Mouse (Mus musculus) midbrain, postnatal 0 days (tissue): ENCODE results near the gene Snx17. TPM values are rescaled to one million over a fixed set of nuclear protein-coding genes. Genes with fewer than 3 reads are reported as not detected.

Source experiments
- ATAC-seq: fragments of 200-750 bp; cut with Nextera tagmentation; 2 replicates; pipeline ENCODE4 v1.8.0; 2017; ENCODE audit warnings: moderate number of reproducible peaks, mild to moderate bottlenecking, moderate TSS enrichment, moderate library complexity; ENCODE audit not compliant: low FRiP score
- DNase-seq: peaks from one replicate; pipeline ENCODE4 v3.0.0-alpha.2; 2015; ENCODE audit warnings: low spot score
- H3K27ac ChIP-seq: fragments of 300-500 bp; sonication (generic); 2 replicates; pipeline ENCODE4 v1.5.1; 2014; ENCODE audit warnings: low read depth, mild to moderate bottlenecking, low read length, mixed read lengths
- H3K27me3 ChIP-seq: fragments of 300-500 bp; sonication (generic); 2 replicates; pipeline ENCODE4 v1.6.1; 2014; ENCODE audit warnings: low read length, control low read depth, mixed read lengths; ENCODE audit not compliant: insufficient read depth
- H3K36me3 ChIP-seq: fragments of 300-500 bp; sonication (generic); 2 replicates; pipeline ENCODE4 v1.6.1; 2014; ENCODE audit warnings: low read length, control low read depth, mixed read lengths; ENCODE audit not compliant: insufficient read depth
- H3K4me1 ChIP-seq: fragments of 300-500 bp; sonication (generic); 2 replicates; pipeline ENCODE4 v1.6.1; 2014; ENCODE audit warnings: mild to moderate bottlenecking, control low read depth, antibody characterized with exemption, low read length, mixed read lengths; ENCODE audit not compliant: insufficient read depth
- H3K4me2 ChIP-seq: fragments of 300-500 bp; sonication (generic); 2 replicates; pipeline ENCODE4 v1.6.1; 2014; ENCODE audit warnings: low read depth, mild to moderate bottlenecking, low read length, mixed read lengths; ENCODE audit not compliant: poor library complexity, severe bottlenecking
- H3K4me3 ChIP-seq: fragments of 300-500 bp; sonication (generic); 2 replicates; pipeline ENCODE4 v1.5.1; 2014; ENCODE audit warnings: low read depth, mild to moderate bottlenecking, low read length, moderate library complexity
- H3K9ac ChIP-seq: fragments of 300-500 bp; sonication (generic); replicated peaks from 2 replicates; pipeline ENCODE4 v1.6.1; 2014; ENCODE audit warnings: mild to moderate bottlenecking, low read length, moderate library complexity, mixed read lengths; ENCODE audit not compliant: poor library complexity, severe bottlenecking
- H3K9me3 ChIP-seq: fragments of 300-500 bp; sonication (generic); 2 replicates; pipeline ENCODE4 v1.6.1; 2016; ENCODE audit warnings: low read length, control low read depth
- CTCF ChIP-seq: IDR thresholded peaks from 2 replicates; pipeline ENCODE4 v1.5.1; 2016; ENCODE audit warnings: antibody characterized with exemption, mild to moderate bottlenecking
- WGBS: fragments of 180-500 bp; shearing (Covaris S2); extraction: QIAGEN DNeasy Blood & Tissue Kit; methylation state at CpG from one replicate; pipeline ENCODE4 v1.1.7; 2014; 5-methylcytosine and 5-hydroxymethylcytosine counted together
- polyA plus RNA-seq: library from polyadenylated mRNA; unstranded; fragments of >200 nt; fragmentation: Nextera tagmentation; extraction: Ambion mirVana; gene quantifications from 2 replicates; pipeline ENCODE4 v1.2.1, GENCODE M21; 2015
- total RNA-seq: library from RNA; depleted of rRNA; stranded (reverse); fragments of >200 nt; gene quantifications from 2 replicates; pipeline ENCODE4 v1.2.3, GENCODE M21; 2014

The Snx17 gene
- total and polyA plus RNA-seq, 2 experiments from 2014 or later: 95.2 to 103 TPM

DNA sequence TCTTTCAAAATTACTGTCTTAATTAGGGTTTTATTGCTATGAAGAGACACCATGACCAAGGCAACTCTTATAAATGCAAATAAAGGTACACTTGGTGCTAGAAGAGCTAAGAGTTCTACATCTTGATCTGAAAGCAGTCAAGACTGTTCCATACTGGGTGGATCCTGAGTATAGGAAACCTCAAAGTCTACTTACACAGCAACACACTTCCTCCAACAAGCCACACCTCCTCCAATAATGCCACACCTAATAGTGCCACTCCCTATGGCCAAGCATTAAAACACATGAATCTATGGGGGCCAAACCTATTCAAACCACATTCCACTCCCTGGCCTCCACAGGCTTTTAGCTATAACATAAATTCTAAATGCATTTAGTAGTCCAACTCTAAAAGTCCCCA, 30.6 kb upstream of the Snx17 start:
- no peak for TF ChIP-seq CTCF
- no peaks in the 10 kb centered on the region for H3K9me3 ChIP-seq
- peaks cover 63% of the 10 kb centered on the region for H3K36me3 ChIP-seq
- H3K27me3 ChIP-seq: no peaks in the 10 kb centered on the region
- no peak for ATAC-seq
- H3K9ac ChIP-seq: no peak overlapping the region
- no peak overlapping the region for H3K27ac ChIP-seq
- no peak for DNase-seq
- H3K4me2 ChIP-seq: no peak overlapping the region
- no peaks in the 10 kb centered on the region for H3K4me1 ChIP-seq
- H3K4me3 ChIP-seq: no peak overlapping the region

DNA sequence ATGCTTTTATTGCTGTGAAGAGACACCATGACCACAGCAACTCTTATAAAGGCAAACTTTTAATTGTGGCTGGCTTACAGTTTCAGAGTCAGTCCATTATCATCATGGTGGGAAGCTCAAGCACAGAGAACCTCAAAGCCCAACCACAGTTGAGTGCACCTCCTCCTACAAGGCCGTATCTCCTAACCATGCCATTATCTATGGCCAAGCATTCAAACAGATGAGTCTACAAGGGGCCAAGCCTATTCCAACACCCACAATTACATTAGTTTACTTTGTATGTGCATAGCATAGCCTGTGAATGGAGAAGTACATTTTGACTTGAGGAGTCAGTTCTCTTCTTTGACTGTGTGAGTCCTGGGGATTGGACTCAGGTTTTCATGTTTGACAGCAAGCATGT, 28.1 kb upstream of the Snx17 start:
- no peak overlapping the region for H3K27ac ChIP-seq
- peaks cover 63% of the 10 kb centered on the region for H3K36me3 ChIP-seq
- H3K4me2 ChIP-seq: no peak overlapping the region
- no peak for TF ChIP-seq CTCF
- no peak overlapping the region for H3K9ac ChIP-seq
- ATAC-seq (no peak), DNase-seq (no peak)
- no peaks in the 10 kb centered on the region for H3K9me3 ChIP-seq
- 88% methylated on average over 1 of the region's 1 CpGs for WGBS
- H3K4me3 ChIP-seq: no peak overlapping the region
- no peaks in the 10 kb centered on the region for H3K4me1 ChIP-seq
- no peaks in the 10 kb centered on the region for H3K27me3 ChIP-seq

DNA sequence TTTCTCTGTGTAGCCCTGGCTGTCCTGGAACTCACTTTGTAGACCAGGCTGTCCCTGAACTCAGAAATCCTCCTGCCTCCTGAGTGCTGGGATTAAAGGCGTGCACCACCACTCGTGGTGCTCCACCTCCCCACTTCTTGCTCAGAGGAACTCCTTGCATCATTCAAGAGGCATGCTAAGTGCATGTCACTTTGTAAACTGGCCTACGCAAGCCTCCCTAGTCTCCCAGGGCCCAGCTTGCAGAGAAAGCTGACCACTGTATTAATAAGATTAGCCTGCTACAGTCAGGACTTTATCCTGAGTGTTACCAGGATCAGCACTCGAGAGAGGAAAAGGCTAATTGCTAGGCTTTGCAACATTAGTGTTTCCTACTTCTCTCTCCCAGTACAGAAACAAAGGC, 24.4 kb upstream of the Snx17 start:
- H3K4me2 ChIP-seq: no peak overlapping the region
- no peaks in the 10 kb centered on the region for H3K4me1 ChIP-seq
- no peak overlapping the region for H3K4me3 ChIP-seq
- DNase-seq (no peak), ATAC-seq (no peak)
- H3K27me3 ChIP-seq: no peaks in the 10 kb centered on the region
- peaks cover 66% of the 10 kb centered on the region for H3K36me3 ChIP-seq
- WGBS: 88% methylated on average over 4 of the region's 4 CpGs
- no peak for TF ChIP-seq CTCF
- no peak overlapping the region for H3K27ac ChIP-seq
- H3K9ac ChIP-seq: no peak overlapping the region
- H3K9me3 ChIP-seq: no peaks in the 10 kb centered on the region

DNA sequence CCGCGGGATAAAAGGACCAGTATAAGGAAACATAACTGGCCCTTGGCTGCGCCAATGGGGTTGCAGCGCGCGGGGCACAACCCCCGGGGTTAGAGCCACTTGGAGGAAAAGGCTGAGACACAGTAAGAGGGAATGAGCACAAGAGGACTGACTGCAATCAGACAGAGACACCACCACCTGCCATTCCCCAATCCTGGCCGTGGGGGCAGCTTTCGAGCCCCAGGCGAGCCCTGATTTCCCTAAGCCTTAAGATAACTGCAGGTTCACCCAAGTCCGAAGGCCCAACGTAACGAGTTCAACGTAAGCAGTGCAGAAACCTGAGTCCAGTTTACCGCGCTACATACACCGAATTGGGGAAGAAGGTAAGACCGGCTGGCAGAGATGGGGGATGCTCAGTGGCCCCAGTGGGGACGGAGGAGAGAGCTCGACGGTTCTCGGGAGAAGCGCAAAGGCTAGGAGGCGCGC, 13.7 kb upstream of the Snx17 start:
- Histone ChIP-seq H3K27me3 (no peaks in the 10 kb centered on the region), H3K4me2 (peak overlapping the region; percentile 87), H3K27ac (peak overlapping the region; percentile 97), H3K36me3 (peaks cover 1% of the 10 kb centered on the region; the same call in 1 of the 2 replicates), H3K9me3 (no peaks in the 10 kb centered on the region), H3K4me3 (peak overlapping the region; percentile 86), H3K9ac (peak overlapping the region; percentile 86), H3K4me1 (0 out of 2 replicates have a peak, but pooled peaks cover 4% of the 10 kb centered on the region)
- DNase-seq: peak; percentile 38
- peak; percentile 66 for ATAC-seq
- WGBS: under 1% methylated on average over 25 of the region's 25 CpGs
- TF ChIP-seq CTCF: no peak; the same call in 1 of the 2 replicates

DNA sequence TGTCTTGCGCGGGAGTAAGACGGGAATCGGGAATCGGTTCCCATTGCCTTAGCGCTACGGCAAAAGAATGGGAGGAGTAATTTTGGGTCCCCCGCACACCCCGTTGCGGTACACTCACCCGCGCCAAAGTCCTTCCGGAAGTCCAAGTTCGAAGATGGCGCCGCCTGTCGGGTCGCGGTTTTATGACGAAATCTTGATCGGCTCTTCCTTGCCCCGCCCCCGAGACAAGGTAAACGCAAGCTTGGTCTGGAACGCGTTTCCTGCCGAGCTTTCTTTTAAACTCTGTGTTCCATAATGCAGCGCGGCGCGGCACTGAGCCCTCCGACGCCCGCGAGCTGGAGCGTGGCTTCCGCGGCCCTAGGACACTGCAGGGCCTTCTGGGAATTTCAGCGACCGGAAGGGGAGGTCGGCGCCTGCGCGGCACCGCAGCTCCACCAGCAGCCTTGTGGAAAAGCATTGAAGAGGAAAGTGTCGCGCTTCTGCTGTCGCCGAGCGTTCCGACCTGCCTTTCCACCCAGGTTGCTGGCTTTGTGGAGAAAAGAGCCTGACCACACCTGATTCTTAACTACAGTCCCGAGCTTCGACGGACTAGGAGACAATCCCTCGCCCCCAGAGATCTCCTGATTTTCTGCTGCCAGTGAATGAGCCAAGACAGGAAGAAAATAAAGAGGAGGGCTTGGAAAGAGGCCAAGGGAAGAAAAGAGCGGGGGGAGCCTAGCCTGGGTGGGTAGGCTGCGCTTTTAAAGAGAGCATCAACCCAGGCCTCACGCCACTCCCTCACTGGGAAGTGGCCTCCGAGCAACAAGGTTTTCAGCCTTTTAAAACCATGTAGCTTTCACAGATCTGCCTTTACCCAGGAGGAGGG, 13.0 kb upstream of the Snx17 start, which contains the start of the genes Gm29609 and Gtf3c2:
Gm29609 (minus strand) TSS at position 146 of the 865 bp plus-strand sequence.
Gtf3c2 (minus strand) TSS at position 379 of the 865 bp plus-strand sequence.
- ATAC-seq: peak; percentile 98
- Histone ChIP-seq H3K4me1 (0 out of 2 replicates have a peak, but pooled peaks cover 4% of the 10 kb centered on the region), H3K4me2 (peak within 1 kb of the TSS; percentile 87), H3K4me3 (peak within 1 kb of the TSS; percentile 86), H3K9me3 (no peaks in the 10 kb centered on the region), H3K27me3 (no peaks in the 10 kb centered on the region), H3K36me3 (no peaks in the 10 kb centered on the region), H3K9ac (peak within 1 kb of the TSS; percentile 86), H3K27ac (peak within 1 kb of the TSS; percentile 97)
- peak; percentile 46 for TF ChIP-seq CTCF
- WGBS: under 1% methylated on average over 59 of the region's 59 CpGs
- peak; percentile 99 for DNase-seq

DNA sequence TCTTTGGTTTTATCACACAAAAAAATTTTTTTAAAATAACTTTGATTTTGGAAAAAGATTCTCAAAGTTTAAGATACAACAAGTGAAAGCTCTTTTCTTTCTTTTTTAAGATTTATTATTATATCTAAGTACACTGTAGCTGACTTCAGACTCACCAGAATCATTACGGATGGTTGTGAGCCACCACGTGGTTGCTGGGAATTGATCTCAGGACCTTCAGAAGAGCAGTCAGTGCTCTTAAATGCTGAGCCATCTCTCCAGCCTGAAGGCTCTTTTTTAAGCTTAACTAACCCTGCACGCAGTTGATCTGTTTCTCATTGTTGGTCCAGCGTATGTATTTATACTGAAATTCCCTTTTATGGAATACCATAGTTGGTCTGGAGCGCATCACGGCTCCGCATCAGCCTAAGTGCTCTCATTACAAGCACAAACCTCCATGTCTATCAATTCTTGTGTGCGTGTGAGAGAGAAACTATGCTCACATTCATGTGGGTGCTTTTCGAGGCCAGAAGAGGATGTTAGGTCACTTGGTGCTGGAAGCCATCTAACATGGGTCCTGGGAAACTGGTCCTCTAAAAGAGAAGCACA, 11.8 kb upstream of the Snx17 start:
- H3K27me3 ChIP-seq: no peaks in the 10 kb centered on the region

More for the DNA sequence above, 11.8 kb upstream of the Snx17 start:
- no peak for DNase-seq
- 94% methylated on average over 9 of the region's 9 CpGs for WGBS
- Histone ChIP-seq H3K4me2 (no peak overlapping the region), H3K9me3 (no peaks in the 10 kb centered on the region), H3K27ac (no peak overlapping the region), H3K36me3 (no peaks in the 10 kb centered on the region), H3K4me3 (no peak overlapping the region), H3K4me1 (0 out of 2 replicates have a peak, but pooled peaks cover 4% of the 10 kb centered on the region), H3K9ac (no peak overlapping the region)
- TF ChIP-seq CTCF: no peak
- ATAC-seq: no peak
